Mouse (Mus musculus) left cerebral cortex, postnatal 4 days (tissue): Measurements from ENCODE around the gene Adamtsl4. TPM values are rescaled to one million over a fixed set of nuclear protein-coding genes. Genes with fewer than 3 reads are reported as not detected.
A peak's percentile ranks its signal among the peaks of the same experiment; 100 is the strongest.

ENCODE experiments used
- DNase-seq: peaks from one replicate; pipeline ENCODE4 v3.0.0-alpha.2; 2022
- intact Hi-C: fragments of 180-260 bp; cut with DNase I; formaldehyde crosslinking; loops from one replicate; pipeline ENCODE4 v1.15.1; 2025
- microRNA-seq: library from miRNA; unstranded; fragments of <30 nt; microRNA quantifications from one replicate; pipeline ENCODE4 v1.2.0, GENCODE M21; 2022
- total RNA-seq, 2 experiments: library from RNA; stranded (reverse); gene quantifications; 2 replicates each; pipeline ENCODE4 v1.2.3; 2021

Gene Adamtsl4
- total RNA-seq, 2 experiments from 2014 or later: 1.4 to 1.9 TPM

- no peak for DNase-seq
- intact Hi-C loops: no loop called here
These were observed 42.1 kb downstream of the Adamtsl4 start for GRCm38 (mm10) chr3:95645313-95646235.

DNA sequence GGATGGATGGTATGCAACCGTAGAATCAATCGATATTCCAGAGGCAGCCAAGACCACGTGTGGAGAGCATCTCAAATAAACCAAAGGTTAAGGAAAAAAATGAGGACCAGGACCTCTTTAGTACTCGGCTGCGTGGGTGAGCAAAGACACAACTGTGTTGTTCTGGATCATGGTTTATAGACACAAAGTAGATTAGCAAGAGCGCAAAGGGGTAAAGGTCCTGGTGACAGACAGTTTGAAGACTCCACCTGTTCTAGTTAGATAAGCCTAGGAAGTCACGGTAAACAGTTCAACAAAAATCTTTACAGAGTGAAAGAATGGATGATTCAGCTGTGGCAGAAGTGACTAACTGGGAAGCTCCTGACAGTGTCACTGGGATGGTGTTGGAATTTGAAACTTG, 44.6 kb downstream of the Adamtsl4 start:
- intact Hi-C loops: no loop called here
- no peak for DNase-seq

- intact Hi-C loops: no loop called here
- no peak for DNase-seq
These were observed 48.0 kb downstream of the Adamtsl4 start for GRCm38 (mm10) chr3:95639694-95640093.

DNA sequence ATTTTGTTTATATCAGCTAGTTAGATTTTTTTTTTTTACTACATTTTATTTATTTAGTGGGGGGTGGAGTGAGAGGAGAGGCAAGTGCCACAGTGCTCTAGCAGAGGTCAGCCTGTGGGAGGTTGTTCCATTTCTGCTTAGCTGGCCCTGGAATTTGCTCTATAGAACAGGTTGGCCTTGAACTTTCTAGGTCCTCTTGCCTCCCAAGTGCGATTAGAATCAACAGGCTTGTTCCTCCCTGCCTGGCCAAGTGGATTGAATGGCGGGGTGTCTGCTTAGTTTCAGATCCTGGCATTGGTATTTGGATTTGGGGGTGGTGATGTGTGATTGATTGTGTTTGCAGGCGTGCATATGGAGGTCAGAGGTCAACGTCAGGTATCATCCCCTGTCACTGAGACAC, 51.6 kb downstream of the Adamtsl4 start:
- intact Hi-C loops: no loop called here

DNA sequence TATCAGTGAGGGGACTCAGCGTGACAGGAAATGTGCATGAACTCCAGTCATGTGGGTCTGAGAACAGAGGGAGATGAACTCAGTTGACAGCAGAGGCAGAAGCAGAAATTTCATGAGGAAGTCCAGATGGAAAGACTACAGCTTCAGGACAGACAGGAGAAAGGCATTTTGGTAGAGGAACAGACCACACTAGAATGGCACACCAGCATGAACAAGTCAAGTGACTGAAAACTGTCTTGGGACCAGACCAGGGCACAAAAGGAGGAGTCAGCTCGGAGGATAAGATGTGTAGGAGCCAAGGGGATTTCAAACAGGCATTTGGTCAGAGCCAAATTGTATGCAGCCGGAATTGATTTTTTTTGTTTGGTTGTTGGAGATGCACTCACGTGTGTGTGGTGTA, 52.1 kb downstream of the Adamtsl4 start:
- intact Hi-C loops: no loop called here
- DNase-seq: no peak

More for the DNA sequence above, 51.6 kb downstream of the Adamtsl4 start:
- DNase-seq: no peak

DNA sequence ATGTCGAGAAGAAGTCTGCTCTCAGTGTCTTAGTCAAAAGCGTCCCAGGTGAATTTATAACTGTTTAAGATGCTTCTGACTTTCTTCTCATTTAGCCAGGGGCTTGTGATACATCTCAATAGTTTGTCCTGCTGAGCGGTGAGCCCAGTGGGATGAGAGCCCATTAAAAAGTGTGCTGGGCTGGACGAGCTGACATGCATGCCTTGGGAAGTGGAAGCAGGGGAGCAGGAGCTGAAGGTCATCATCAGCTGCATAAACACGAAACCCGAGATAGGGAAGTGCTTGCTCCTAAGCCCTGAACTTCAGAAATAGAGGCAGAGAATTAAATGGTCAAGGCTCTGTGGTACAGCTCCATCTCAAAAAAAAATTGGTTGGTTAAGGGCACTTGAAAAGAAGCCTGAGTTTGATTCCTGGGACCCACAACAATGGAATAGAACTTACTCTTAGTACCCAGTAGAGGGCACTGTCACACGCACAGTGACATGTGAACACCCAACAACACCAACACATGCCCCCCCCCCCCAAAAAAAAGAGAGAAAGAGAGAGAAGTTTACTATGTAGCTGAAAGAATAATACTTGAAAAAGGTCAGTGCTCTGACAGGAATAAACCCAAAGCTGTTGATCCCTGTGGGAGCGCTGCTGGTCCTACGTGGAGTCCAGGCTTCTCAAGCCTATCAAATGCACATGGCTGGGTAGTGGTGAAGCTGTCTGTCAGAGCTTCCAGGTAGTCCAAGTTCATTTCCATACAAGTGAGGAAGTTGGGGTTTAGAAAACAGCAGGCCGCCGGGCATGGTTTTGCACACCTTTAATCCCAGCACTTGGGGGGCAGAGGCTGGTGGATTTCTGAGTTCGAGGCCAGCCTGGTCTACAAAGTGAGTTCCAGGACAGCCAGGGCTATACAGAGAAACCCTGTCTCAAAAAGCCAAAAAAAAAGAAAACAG, 54.8 kb downstream of the Adamtsl4 start:
- intact Hi-C loops: no loop called here
- DNase-seq: no peak

DNA sequence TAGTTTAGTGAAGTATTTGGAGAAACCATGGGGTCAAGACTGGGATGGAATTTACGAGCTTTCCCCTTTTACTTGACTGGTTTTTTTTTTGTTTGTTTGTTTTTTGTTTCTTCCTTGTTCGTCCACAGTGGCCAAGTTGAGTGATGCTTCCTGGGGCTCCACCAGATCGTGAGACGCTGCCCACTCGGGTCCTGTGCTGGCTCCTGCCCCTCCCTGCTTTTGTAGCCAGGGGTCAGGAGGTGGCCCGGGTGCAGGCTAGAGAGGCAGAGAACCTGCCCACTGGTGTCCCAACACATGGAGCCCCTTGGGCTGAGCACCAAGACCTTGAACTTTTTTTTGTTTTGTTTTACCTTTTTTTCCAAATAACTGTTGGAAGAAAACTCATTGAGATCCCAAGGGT, 56.4 kb downstream of the Adamtsl4 start:
- no peak for DNase-seq
- intact Hi-C loops: no loop called here

- intact Hi-C loops: no loop called here
- no peak for DNase-seq
These were observed 56.9 kb downstream of the Adamtsl4 start for GRCm38 (mm10) chr3:95630856-95631255.

GRCm38 (mm10) chr3:95629755-95630154, 58.0 kb downstream of the Adamtsl4 start:
- DNase-seq: peak; percentile 20
- intact Hi-C loops: no loop called here

DNA sequence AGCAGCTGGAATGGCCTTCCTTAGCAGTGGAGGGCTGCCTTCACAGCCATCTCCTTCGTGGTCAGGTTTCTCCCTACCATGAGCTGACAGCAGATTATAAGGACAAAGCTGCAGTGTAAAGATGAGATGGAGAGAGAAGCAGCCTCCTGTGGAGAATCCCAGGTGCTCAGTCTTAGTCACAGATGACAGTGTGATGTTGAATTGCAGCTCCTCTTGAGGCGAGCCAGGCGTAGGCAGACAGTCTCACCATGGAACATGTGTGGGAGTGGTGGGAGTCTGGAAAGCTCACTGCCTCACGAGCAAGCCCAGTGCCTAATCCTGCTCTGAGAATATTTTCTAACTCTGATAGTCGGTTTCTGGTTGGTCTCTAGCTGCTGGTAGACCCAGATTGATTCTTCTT, 60.0 kb downstream of the Adamtsl4 start:
- intact Hi-C loops: no loop called here
- no peak for DNase-seq

Small RNA genes within 50 kb of the gene (microRNA-seq; reads per million reads assigned to microRNA genes)
- gene Mir7014: not detected

Other genes with a start within 250 kb of the Adamtsl4 start
- 1 to 10 TPM; 7.1 to 7.2 TPM for gene Ctsk, start 188.7 kb downstream of the Adamtsl4 start, total RNA-seq
- gene Ctss, start 161.1 kb downstream of the Adamtsl4 start, total RNA-seq: 1 to 10 TPM; 8.3 to 8.6 TPM
- gene Hormad1, start 128.2 kb downstream of the Adamtsl4 start, total RNA-seq: not detected
- gene Golph3l, start 99.0 kb downstream of the Adamtsl4 start, total RNA-seq: 10 to 100 TPM; 18.2 to 19.3 TPM
- gene Ensa, start 62.9 kb downstream of the Adamtsl4 start, total RNA-seq: 100 to 1,000 TPM; 135 to 145 TPM
- gene Mcl1, start 29.1 kb downstream of the Adamtsl4 start, total RNA-seq: 10 to 100 TPM; 76.4 to 80.1 TPM
- 10 to 100 TPM; 10.9 to 11.3 TPM for gene Ecm1, start 51.7 kb upstream of the Adamtsl4 start, total RNA-seq
- gene Tars2, start 72.3 kb upstream of the Adamtsl4 start, total RNA-seq: 10 to 100 TPM; 40.0 to 43.4 TPM
- gene Rprd2, start 130.9 kb upstream of the Adamtsl4 start, total RNA-seq: 10 to 100 TPM; 58.0 to 59.3 TPM
- gene Prpf3, start 168.0 kb upstream of the Adamtsl4 start, total RNA-seq: 10 to 100 TPM; 34.9 to 41.5 TPM
- 100 to 1,000 TPM; 126 TPM for gene Mrps21, start 183.6 kb upstream of the Adamtsl4 start, total RNA-seq
- 1 to 10 TPM; 5.6 to 6.9 TPM for gene Ciart, start 194.3 kb upstream of the Adamtsl4 start, total RNA-seq
- 10 to 100 TPM in 1 of 2 experiments, 1 to 10 TPM in 1; 6.8 to 10.8 TPM for gene BC028528, start 204.1 kb upstream of the Adamtsl4 start, total RNA-seq
- gene Aph1a, start 206.1 kb upstream of the Adamtsl4 start, total RNA-seq: 100 to 1,000 TPM in 1 of 2 experiments, 10 to 100 TPM in 1; 91.1 to 101 TPM
- 1 to 10 TPM; 2.4 to 2.5 TPM for gene Car14, start 216.8 kb upstream of the Adamtsl4 start, total RNA-seq
- gene Anp32e, start 241.3 kb upstream of the Adamtsl4 start, total RNA-seq: 10 to 100 TPM; 90.4 to 98.0 TPM